Mouse (Mus musculus): Measurements from ENCODE around the gene Mrpl41. TPM values are rescaled to one million over a fixed set of nuclear protein-coding genes. Genes with fewer than 3 reads are reported as not detected.
"Not testable (repeated sequence)": the region's sequence is repeated elsewhere in the genome, so short reads cannot be mapped to it uniquely, and the experiment has no call there.

Mrpl41 gene
- polyA plus RNA-seq, 1 experiment from 2014 or later, result 115 TPM

DNA sequence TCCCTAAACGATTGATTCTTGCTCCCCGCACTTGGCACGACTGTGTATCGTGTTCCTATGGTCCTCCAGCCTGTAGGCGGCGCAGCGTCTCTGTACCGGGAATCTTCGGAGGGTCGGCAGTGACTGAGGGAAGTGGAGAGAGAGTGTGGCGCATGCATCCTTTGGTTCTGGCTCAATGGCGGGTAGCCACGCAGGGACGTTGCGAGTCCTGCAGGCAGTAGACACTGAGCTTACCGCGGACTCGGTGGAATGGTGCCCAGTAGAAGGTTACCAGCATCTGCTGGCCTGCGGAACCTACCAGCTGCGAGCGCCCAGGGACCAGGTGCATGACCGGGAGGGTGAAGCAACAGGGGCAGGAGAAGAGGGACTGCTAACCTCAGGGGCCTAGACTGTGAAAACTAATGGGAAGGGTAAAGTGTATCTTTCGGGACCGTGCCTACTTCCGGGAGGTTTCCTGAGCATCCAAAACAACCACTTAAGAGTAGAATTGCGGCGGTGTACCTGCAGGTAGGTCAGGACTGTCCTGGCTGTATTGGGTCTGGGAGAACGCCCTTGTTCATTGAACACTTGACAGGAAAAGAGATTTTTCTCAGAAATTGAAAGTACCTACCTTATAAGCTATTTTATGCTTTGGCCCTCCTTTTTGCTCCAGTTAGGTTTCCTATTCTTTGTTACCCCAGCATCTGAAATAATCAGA, 12.4 kb downstream of the Mrpl41 start, which contains the start of gene Dph7:
Gene Dph7 (plus strand): TSS at position 97 of the 697 bp plus-strand sequence.
- Histone ChIP-seq H3K27ac (ENCODE audit: low read depth) (0 out of 2 replicates have a peak within 1 kb of the TSS, but pooled peaks have one; percentile 33), H3K36me3 (ENCODE audit: insufficient read depth) (peaks cover 53% of the 10 kb centered on the region), H3K4me1 (ENCODE audit: insufficient read depth) (no peaks in the 10 kb centered on the region), H3K4me2 (peak within 1 kb of the TSS; percentile 61), H3K9ac (peak within 1 kb of the TSS; percentile 83), H3K9me3 (ENCODE audit: low read depth, low read length) (no peaks in the 10 kb centered on the region), H3K27me3 (ENCODE audit: insufficient read depth, low read length) (no peaks in the 10 kb centered on the region), H3K4me3 (ENCODE audit: low read depth, low read length) (peak within 1 kb of the TSS; percentile 76)
- under 1% methylated on average over 28 of the region's 28 CpGs for WGBS
- peak; percentile 94 for DNase-seq
- ATAC-seq (ENCODE audit: insufficient read depth), result peak; percentile 89
- TF ChIP-seq CTCF (IDR thresholded peaks at IDR 0.05; ENCODE audit: low read depth), result peak; percentile 94

GRCm38 (mm10) chr2:24960910-24961309, 14.0 kb downstream of the Mrpl41 start:
- Histone ChIP-seq H3K9ac (no peak overlapping the region), H3K36me3 (ENCODE audit: insufficient read depth) (peaks cover 54% of the 10 kb centered on the region), H3K4me3 (ENCODE audit: low read depth, low read length) (no peak overlapping the region), H3K9me3 (ENCODE audit: low read depth, low read length) (no peaks in the 10 kb centered on the region), H3K27me3 (ENCODE audit: insufficient read depth, low read length) (no peaks in the 10 kb centered on the region), H3K4me1 (ENCODE audit: insufficient read depth) (no peaks in the 10 kb centered on the region), H3K4me2 (no peak overlapping the region), H3K27ac (ENCODE audit: low read depth) (no peak overlapping the region)
- WGBS, result 30% methylated on average over 3 of the region's 3 CpGs
- peak; percentile 60 for TF ChIP-seq CTCF (IDR thresholded peaks at IDR 0.05; ENCODE audit: low read depth)
- DNase-seq, result peak; percentile 52
- no peak for ATAC-seq (ENCODE audit: insufficient read depth)

GRCm38 (mm10) chr2:24952537-24953055, 22.3 kb downstream of the Mrpl41 start:
- WGBS, result 81% methylated on average over 4 of the region's 4 CpGs
- Histone ChIP-seq H3K4me1 (ENCODE audit: insufficient read depth) (peaks cover 5% of the 10 kb centered on the region; the same call in 1 of the 2 replicates), H3K4me3 (ENCODE audit: low read depth, low read length) (no peak overlapping the region), H3K27ac (ENCODE audit: low read depth) (no peak overlapping the region), H3K27me3 (ENCODE audit: insufficient read depth, low read length) (no peaks in the 10 kb centered on the region), H3K36me3 (ENCODE audit: insufficient read depth) (peaks cover 55% of the 10 kb centered on the region), H3K9me3 (ENCODE audit: low read depth, low read length) (no peaks in the 10 kb centered on the region), H3K9ac (no peak overlapping the region), H3K4me2 (no peak overlapping the region)
- no peak for TF ChIP-seq CTCF (IDR thresholded peaks at IDR 0.05; ENCODE audit: low read depth)
- ATAC-seq (ENCODE audit: insufficient read depth) (no peak), DNase-seq (no peak)

- peak overlapping the region; percentile 46; the same call in 1 of the 2 replicates for H3K27ac ChIP-seq (ENCODE audit: low read depth)
- ATAC-seq (ENCODE audit: insufficient read depth) (no peak), DNase-seq (peak; percentile 42)
- H3K9ac ChIP-seq, result peak overlapping the region; percentile 90
- WGBS, result under 1% methylated on average over 31 of the region's 31 CpGs
- no peak for TF ChIP-seq CTCF (IDR thresholded peaks at IDR 0.05; ENCODE audit: low read depth)
- H3K36me3 ChIP-seq (ENCODE audit: insufficient read depth), result peaks cover 34% of the 10 kb centered on the region
- no peaks in the 10 kb centered on the region for H3K27me3 ChIP-seq (ENCODE audit: insufficient read depth, low read length)
- H3K4me2 ChIP-seq, result peak overlapping the region; percentile 89
- peaks cover 5% of the 10 kb centered on the region; the same call in 1 of the 2 replicates for H3K4me1 ChIP-seq (ENCODE audit: insufficient read depth)
- H3K4me3 ChIP-seq (ENCODE audit: low read depth, low read length), result peak overlapping the region; percentile 97
- H3K9me3 ChIP-seq (ENCODE audit: low read depth, low read length), result no peaks in the 10 kb centered on the region
These were observed 24.7 kb downstream of the Mrpl41 start for GRCm38 (mm10) chr2:24950189-24950535.

DNA sequence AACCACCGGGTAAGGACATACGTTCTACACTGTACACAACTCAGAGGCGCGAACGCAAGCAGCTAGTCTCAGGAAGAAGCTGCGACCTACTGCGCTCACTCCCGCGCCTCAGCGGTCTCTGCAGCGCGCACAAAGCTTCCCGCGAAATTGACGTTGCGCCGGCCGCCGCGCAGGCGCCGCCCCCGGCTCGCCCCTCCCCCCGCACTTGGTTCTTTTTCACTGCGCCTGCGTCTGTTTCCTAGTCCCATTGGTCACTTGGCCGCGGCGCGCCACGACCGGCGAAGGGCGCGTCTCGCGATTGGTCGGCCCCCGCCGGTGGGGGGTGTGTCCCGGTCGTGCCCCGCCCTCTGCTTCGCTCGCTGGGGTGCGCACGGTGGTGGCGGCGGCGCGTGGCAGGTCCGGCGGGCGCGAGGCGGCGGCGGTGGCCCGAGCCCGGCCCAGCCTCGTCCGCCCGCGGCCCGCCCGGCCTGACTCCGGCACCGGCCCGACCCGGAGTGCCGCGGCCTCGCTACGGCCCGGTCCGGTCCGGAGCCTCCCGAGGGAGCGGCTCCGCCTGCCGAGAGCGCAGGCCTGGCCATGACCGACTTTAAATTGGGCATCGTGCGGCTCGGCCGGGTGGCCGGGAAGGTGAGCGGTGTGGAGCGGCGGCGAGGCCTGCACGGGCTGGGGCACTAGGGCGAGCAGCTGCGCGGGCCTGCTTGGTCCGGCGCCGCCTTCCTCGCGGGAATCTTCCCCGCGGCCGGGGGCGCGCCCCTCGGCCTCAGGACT, 25.3 kb downstream of the Mrpl41 start, which contains the start of gene Zmynd19:
Gene Zmynd19 (plus strand): TSS at position 372 of the 768 bp plus-strand sequence.
- peak within 1 kb of the TSS; percentile 90 for H3K9ac ChIP-seq
- peak within 1 kb of the TSS; percentile 97 for H3K4me3 ChIP-seq (ENCODE audit: low read depth, low read length)
- no peak for TF ChIP-seq CTCF (IDR thresholded peaks at IDR 0.05; ENCODE audit: low read depth)
- ATAC-seq (ENCODE audit: insufficient read depth) (peak; percentile 97), DNase-seq (peak; percentile 98)
- peak within 1 kb of the TSS; percentile 46; the same call in 1 of the 2 replicates for H3K27ac ChIP-seq (ENCODE audit: low read depth)
- peak within 1 kb of the TSS; percentile 89 for H3K4me2 ChIP-seq
- no peaks in the 10 kb centered on the region for H3K9me3 ChIP-seq (ENCODE audit: low read depth, low read length)
- H3K27me3 ChIP-seq (ENCODE audit: insufficient read depth, low read length), result no peaks in the 10 kb centered on the region
- WGBS, result under 1% methylated on average over 98 of the region's 108 CpGs
- peaks cover 29% of the 10 kb centered on the region for H3K36me3 ChIP-seq (ENCODE audit: insufficient read depth)
- H3K4me1 ChIP-seq (ENCODE audit: insufficient read depth), result peaks cover 5% of the 10 kb centered on the region; the same call in 1 of the 2 replicates

- not testable (repeated sequence) for H3K9ac ChIP-seq; H3K4me2 ChIP-seq; H3K4me3 ChIP-seq (ENCODE audit: low read depth, low read length); ATAC-seq (ENCODE audit: insufficient read depth); H3K27ac ChIP-seq (ENCODE audit: low read depth); H3K4me1 ChIP-seq (ENCODE audit: insufficient read depth); H3K36me3 ChIP-seq (ENCODE audit: insufficient read depth); H3K27me3 ChIP-seq (ENCODE audit: insufficient read depth, low read length); H3K9me3 ChIP-seq (ENCODE audit: low read depth, low read length)
- 43% methylated on average over 2 of the region's 2 CpGs for WGBS
- peak; percentile 56 for TF ChIP-seq CTCF (IDR thresholded peaks at IDR 0.05; ENCODE audit: low read depth)
- peak; percentile 60 for DNase-seq
These were observed 30.6 kb downstream of the Mrpl41 start for GRCm38 (mm10) chr2:24944304-24944703.

- 73% methylated on average over 4 of the region's 4 CpGs for WGBS
- Histone ChIP-seq H3K27ac (ENCODE audit: low read depth) (no peak overlapping the region), H3K9me3 (ENCODE audit: low read depth, low read length) (no peaks in the 10 kb centered on the region), H3K36me3 (ENCODE audit: insufficient read depth) (no peaks in the 10 kb centered on the region), H3K4me2 (no peak overlapping the region), H3K4me1 (ENCODE audit: insufficient read depth) (no peaks in the 10 kb centered on the region), H3K9ac (no peak overlapping the region), H3K4me3 (ENCODE audit: low read depth, low read length) (no peak overlapping the region), H3K27me3 (ENCODE audit: insufficient read depth, low read length) (no peaks in the 10 kb centered on the region)
- DNase-seq, result no peak
- ATAC-seq (ENCODE audit: insufficient read depth), result no peak
- no peak for TF ChIP-seq CTCF (IDR thresholded peaks at IDR 0.05; ENCODE audit: low read depth)
These were observed 32.8 kb downstream of the Mrpl41 start for GRCm38 (mm10) chr2:24942092-24942491.

All from lung, embryonic 14.5 days (tissue).